Mouse (Mus musculus): ENCODE results near the gene Klhl5.

Gene Klhl5

DNA sequence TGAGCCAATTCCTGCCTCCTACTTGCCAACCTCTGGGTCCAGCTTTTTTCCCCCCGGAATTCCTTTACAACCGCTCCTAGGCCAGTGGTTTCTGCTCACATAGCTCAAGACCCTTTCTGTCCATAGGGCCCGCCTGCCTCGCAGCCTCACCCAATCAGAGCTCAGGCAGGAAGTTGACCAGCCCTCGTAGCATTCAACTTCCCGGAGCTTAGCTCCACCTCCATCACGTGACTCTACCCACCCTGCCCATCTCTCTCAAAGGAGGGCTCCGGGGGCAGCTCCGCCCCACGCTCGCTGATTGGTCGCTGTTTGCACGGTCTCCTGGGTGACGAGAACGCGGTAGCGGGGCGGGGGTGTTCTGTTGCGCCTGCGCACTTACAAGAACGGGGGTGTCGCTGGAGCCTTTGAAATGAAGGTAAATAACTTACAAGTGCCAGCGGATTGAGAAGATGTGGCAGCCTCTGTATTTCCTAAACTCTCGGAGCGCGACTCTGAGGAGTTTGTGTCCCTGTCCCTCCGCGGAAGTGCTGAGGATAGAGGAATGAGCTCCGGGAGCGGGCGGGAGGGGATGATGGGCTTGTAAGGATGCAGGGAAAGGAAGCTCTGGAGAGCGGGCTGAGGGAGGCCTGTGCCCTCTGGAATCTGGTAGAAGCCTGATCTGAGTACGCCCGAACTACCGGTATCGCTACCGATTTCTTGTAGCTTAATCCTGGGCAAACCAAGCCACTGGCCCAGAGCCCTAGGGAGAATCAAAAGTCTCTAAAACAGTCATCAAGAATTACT is 92.2 kb downstream of the Klhl5 start, which contains the start of gene Wdr19:
Gene Wdr19 (plus strand): TSS at position 351 of the 783 bp plus-strand sequence.
- DNase-seq (ENCODE audit: low spot score), result peak; percentile 99

DNA sequence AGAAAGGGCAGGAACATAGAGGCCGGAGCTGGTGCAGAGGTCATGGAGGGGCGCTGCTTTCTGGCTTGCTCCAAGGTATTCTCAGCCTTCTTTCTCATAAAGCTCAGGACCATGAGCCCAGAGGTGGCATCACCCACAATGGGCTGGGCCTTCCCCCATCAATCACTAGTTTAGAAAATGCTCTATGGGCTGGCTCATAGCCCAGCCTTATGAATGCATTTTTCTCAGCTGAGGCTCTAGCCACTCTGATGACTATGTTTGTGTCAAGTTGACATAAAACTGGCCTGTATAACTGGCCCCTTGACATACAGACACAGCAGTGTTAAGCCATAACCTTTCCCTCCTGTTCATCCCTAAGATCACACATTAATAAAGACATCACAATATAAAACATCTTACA is 97.4 kb downstream of the Klhl5 start:
- DNase-seq (ENCODE audit: low spot score), result no peak

DNA sequence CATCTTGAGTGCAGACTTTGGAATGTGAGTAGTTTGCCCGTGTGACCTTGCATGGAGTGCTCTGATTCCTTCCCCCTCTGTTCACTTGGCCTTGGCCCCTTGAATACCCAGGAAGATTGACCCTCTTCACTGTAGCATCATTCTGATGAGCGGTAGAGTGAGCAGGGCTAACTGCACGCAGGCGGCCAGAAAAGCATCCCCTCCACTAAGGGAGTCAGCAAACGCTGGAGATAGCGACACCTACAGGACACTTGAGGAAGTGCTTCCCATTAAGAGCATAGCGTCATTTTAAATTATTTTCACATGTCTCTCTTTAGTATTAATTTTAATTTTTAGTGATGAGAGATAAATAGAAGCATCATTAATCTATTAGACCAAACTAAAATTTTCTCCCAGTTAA is 106.0 kb downstream of the Klhl5 start:
- DNase-seq (ENCODE audit: low spot score), result no peak

Data from adipocyte (in vitro differentiated cells).